Mouse (Mus musculus) embryonic facial prominence, embryonic 13.5 days (tissue): ENCODE results near the gene Pex11g. TPM values are rescaled to one million over a fixed set of nuclear protein-coding genes. Genes with fewer than 3 reads are reported as not detected.

Experiments
- ATAC-seq: fragments of 200-750 bp; cut with Nextera tagmentation; 2 replicates; pipeline ENCODE4 v1.8.0; 2017; ENCODE audit warnings: low read depth; ENCODE audit not compliant: insufficient number of reproducible peaks, insufficient read depth, low FRiP score, low TSS enrichment
- H3K27ac ChIP-seq: fragments of 300-500 bp; sonication (generic); 2 replicates; pipeline ENCODE4 v1.5.1; 2015; ENCODE audit warnings: moderate library complexity, mild to moderate bottlenecking, inconsistent platforms
- H3K27me3 ChIP-seq: fragments of 300-500 bp; sonication (generic); 2 replicates; pipeline ENCODE4 v1.6.1; 2015; ENCODE audit warnings: mild to moderate bottlenecking, inconsistent platforms
- H3K36me3 ChIP-seq: fragments of 300-500 bp; sonication (generic); 2 replicates; pipeline ENCODE4 v1.6.1; 2015; ENCODE audit warnings: mild to moderate bottlenecking, inconsistent platforms
- H3K4me1 ChIP-seq: fragments of 300-500 bp; sonication (generic); 2 replicates; pipeline ENCODE4 v1.6.1; 2015; ENCODE audit warnings: inconsistent platforms
- H3K4me2 ChIP-seq: fragments of 300-500 bp; sonication (generic); 2 replicates; pipeline ENCODE4 v1.6.1; 2015; ENCODE audit warnings: moderate library complexity, mild to moderate bottlenecking, inconsistent platforms
- H3K4me3 ChIP-seq: fragments of 300-500 bp; sonication (generic); 2 replicates; pipeline ENCODE4 v1.5.1; 2015; ENCODE audit warnings: mild to moderate bottlenecking, inconsistent platforms
- H3K9ac ChIP-seq: fragments of 300-500 bp; sonication (generic); 2 replicates; pipeline ENCODE4 v1.6.1; 2015; ENCODE audit warnings: mild to moderate bottlenecking, inconsistent platforms
- H3K9me3 ChIP-seq: fragments of 300-500 bp; sonication (generic); 2 replicates; pipeline ENCODE4 v1.6.1; 2016; ENCODE audit warnings: inconsistent platforms
- WGBS: fragments of 180-500 bp; shearing (Covaris S2); methylation state at CpG from one replicate; pipeline ENCODE4 v1.1.7; 2015; ENCODE audit warnings: mixed read lengths; 5-methylcytosine and 5-hydroxymethylcytosine counted together
- polyA plus RNA-seq: library from polyadenylated mRNA; unstranded; fragments of >200 nt; fragmentation: Nextera tagmentation; extraction: Ambion mirVana; gene quantifications from 2 replicates; pipeline ENCODE4 v1.2.1, GENCODE M21; 2015

Gene Pex11g
- polyA plus RNA-seq, 1 experiment from 2014 or later = 5.2 TPM

DNA sequence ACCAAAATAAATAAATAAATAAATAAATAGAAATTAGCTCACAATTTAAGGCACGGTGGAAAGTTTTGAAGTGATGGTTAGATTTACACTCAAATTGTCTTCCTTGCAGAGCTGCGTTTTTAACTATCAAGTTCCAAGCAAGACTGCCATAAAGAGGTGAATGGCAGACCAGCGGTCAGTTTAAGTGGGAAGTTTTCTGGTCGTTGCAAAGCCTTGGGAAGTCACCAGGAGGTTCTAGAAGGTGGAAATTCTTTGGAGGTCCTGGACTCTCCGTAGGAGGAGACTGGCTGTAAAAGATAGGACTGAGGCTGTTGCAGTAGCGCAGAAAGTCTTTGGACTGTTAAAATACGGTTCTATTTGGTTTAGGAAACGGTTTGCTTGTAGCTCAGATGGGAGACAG, 32.3 kb upstream of the Pex11g start:
- ATAC-seq = 0 out of 2 replicates have a peak, but pooled peaks have one; percentile 21
- H3K4me2 ChIP-seq = peak overlapping the region; percentile 88
- peaks cover 18% of the 10 kb centered on the region for H3K9me3 ChIP-seq
- peak overlapping the region; percentile 88 for H3K9ac ChIP-seq
- 8% methylated on average over 8 of the region's 8 CpGs for WGBS
- peaks cover 38% of the 10 kb centered on the region for H3K36me3 ChIP-seq
- H3K27me3 ChIP-seq = no peaks in the 10 kb centered on the region
- peaks cover 28% of the 10 kb centered on the region for H3K4me1 ChIP-seq
- H3K4me3 ChIP-seq = peak overlapping the region; percentile 79
- peak overlapping the region; percentile 92 for H3K27ac ChIP-seq

DNA sequence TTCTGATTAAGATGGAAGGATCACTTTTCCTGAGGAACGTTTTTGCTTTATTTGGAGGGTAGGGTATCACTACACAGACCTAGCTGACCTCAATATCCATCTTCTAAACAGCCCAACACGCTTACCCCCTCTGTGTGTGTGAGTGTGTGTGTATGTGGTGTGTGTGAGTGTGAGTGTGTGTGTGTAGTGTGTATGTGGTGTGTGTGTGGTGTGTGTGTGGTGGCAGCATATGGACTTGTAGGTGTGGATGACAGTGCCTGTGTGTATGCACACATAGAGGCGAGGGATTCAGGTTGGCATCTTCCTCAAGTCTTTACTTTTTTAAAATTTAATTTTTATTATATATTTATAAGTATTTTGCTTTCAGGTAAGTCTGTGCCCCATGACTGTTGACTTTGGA, 31.1 kb upstream of the Pex11g start:
- Histone ChIP-seq H3K9me3 (peaks cover 24% of the 10 kb centered on the region), H3K27ac (no peak overlapping the region), H3K9ac (no peak overlapping the region), H3K4me1 (peaks cover 37% of the 10 kb centered on the region), H3K4me2 (no peak overlapping the region), H3K4me3 (no peak overlapping the region), H3K27me3 (no peaks in the 10 kb centered on the region), H3K36me3 (peaks cover 39% of the 10 kb centered on the region)
- WGBS = 89% methylated on average over 3 of the region's 3 CpGs
- ATAC-seq = no peak

DNA sequence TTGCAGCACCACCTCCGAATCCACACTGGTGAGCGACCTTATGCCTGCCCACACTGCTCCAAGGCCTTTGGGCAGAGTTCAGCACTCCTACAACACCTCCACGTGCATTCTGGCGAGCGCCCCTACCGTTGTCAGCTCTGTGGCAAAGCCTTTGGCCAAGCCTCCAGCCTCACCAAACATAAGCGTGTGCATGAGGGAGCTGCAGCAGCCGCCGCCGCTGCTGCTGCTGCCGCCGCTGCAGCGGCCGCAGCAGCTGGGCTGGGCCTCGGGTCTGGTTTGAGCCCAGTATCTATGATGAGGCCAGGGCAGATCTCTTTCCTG, 28.9 kb upstream of the Pex11g start:
- no peak overlapping the region for H3K9ac ChIP-seq
- no peak for ATAC-seq
- H3K9me3 ChIP-seq = peaks cover 24% of the 10 kb centered on the region
- H3K27me3 ChIP-seq = no peaks in the 10 kb centered on the region
- H3K4me1 ChIP-seq = peaks cover 27% of the 10 kb centered on the region
- no peak overlapping the region for H3K27ac ChIP-seq
- no peak overlapping the region for H3K4me2 ChIP-seq
- 96% methylated on average over 15 of the region's 15 CpGs for WGBS
- no peak overlapping the region for H3K4me3 ChIP-seq
- peaks cover 39% of the 10 kb centered on the region for H3K36me3 ChIP-seq

DNA sequence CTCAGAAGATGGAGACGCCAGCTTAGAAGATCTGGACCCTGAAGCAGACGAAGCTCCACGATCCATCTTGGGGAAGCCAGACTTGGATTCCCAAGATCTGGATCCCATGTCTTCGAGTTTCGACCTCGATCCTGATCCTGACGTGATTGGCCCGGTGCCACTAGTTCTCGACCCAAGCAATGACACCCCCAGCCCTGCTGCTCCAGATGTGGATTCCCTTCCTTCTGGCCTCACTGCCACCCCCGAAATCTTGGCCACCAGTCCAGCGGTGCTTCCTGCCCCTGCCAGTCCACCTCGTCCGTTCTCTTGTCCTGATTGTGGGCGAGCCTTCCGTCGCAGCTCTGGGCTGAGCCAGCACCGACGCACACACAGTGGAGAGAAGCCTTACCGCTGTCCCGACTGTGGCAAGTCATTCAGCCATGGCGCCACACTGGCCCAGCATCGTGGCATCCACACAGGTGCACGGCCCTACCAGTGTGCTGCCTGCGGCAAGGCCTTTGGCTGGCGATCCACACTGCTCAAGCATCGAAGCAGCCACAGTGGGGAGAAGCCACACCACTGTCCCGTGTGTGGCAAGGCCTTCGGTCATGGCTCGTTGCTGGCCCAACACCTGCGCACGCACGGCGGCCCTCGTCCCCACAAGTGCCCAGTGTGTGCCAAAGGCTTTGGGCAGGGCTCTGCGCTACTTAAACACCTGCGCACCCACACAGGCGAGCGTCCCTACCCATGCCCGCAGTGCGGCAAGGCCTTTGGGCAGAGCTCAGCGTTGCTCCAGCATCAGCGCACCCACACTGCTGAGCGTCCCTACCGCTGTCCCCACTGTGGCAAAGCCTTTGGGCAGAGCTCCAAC, 28.3 kb upstream of the Pex11g start:
- no peak overlapping the region for H3K4me2 ChIP-seq
- WGBS = 96% methylated on average over 44 of the region's 44 CpGs
- no peak for ATAC-seq
- peaks cover 39% of the 10 kb centered on the region for H3K36me3 ChIP-seq
- no peak overlapping the region for H3K4me3 ChIP-seq
- H3K9ac ChIP-seq = no peak overlapping the region
- peaks cover 21% of the 10 kb centered on the region for H3K4me1 ChIP-seq
- peaks cover 24% of the 10 kb centered on the region for H3K9me3 ChIP-seq
- H3K27ac ChIP-seq = no peak overlapping the region
- no peaks in the 10 kb centered on the region for H3K27me3 ChIP-seq

DNA sequence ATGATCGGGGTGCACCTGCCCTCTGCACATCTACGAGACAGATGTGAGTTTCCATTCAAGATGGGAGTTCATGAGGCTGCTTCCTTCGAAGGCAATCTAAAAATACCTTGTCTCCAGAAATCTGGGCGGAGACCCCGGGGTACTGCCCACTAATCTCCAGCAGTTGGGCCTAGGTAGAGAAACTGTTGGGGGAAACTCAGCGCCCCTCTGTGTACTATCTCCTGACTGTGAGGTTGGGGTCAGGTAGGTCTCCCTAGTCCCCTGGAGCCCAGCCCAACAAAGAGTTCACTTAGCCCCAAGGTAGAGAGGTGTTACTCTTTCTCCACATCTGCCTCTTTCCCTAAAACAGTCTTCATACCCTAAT, 26.3 kb upstream of the Pex11g start:
- peak overlapping the region; percentile 86 for H3K4me3 ChIP-seq
- H3K27ac ChIP-seq = peak overlapping the region; percentile 94
- H3K27me3 ChIP-seq = no peaks in the 10 kb centered on the region
- ATAC-seq = no peak
- H3K36me3 ChIP-seq = peaks cover 37% of the 10 kb centered on the region
- peak overlapping the region; percentile 99 for H3K9ac ChIP-seq
- H3K9me3 ChIP-seq = peaks cover 24% of the 10 kb centered on the region
- 36% methylated on average over 6 of the region's 6 CpGs for WGBS
- peaks cover 14% of the 10 kb centered on the region for H3K4me1 ChIP-seq
- H3K4me2 ChIP-seq = peak overlapping the region; percentile 72

DNA sequence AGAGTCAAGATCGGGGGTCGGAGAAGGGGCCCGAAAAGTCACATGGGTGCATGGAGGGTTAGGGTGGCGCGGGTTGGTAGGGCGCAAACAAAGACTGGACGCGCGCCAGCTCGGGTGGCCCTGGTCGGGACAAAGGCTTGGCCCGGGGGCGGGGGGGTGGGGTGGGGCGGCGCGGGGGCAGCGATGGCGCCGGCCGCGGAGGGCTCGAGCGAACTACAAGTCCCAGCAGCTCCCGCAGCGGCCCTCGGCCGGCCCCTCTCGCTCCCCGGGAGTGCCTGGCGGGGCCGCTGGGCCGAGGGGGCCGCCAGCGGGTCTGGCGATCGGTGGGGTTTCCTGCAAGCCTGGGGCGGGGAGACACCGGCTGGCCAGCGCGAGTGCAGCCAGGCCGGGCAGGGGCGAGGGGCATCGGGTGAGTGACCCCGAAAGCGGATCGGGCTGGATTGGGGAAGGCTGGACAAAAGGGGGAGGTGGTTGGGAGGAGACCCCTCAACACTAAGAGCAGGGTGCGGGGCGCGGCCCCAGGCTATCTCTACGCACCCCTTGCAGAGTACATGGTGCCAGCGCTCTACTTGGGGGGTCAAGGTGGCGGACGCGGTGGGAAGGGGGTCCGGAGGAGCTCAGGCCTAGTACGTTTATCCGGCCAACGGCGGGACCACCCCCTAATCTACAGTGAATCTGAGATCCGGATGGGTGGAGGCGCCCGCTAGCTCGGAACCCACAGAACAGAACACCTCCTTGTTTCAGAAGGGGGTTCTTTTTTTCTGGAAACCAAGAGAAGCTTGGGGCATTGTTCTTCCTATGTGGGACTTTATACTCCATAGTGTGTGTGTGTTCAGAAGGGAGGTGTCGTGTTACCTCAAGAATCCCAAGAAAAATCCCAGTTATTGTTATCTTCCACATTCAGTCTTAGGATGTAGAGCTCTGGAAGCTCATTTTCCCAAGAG, 25.7 kb upstream of the Pex11g start, which contains the start of gene Zfp358:
Zfp358 (plus strand) TSS at position 238 of the 944 bp plus-strand sequence.
- 1% methylated on average over 64 of the region's 64 CpGs for WGBS
- ATAC-seq = peak; percentile 85
- H3K36me3 ChIP-seq = peaks cover 37% of the 10 kb centered on the region
- peaks cover 24% of the 10 kb centered on the region for H3K9me3 ChIP-seq
- H3K4me1 ChIP-seq = peaks cover 14% of the 10 kb centered on the region
- H3K9ac ChIP-seq = peak within 1 kb of the TSS; percentile 99
- no peaks in the 10 kb centered on the region for H3K27me3 ChIP-seq
- H3K4me3 ChIP-seq = peak within 1 kb of the TSS; percentile 86
- peak within 1 kb of the TSS; percentile 72 for H3K4me2 ChIP-seq
- peak within 1 kb of the TSS; percentile 94 for H3K27ac ChIP-seq

DNA sequence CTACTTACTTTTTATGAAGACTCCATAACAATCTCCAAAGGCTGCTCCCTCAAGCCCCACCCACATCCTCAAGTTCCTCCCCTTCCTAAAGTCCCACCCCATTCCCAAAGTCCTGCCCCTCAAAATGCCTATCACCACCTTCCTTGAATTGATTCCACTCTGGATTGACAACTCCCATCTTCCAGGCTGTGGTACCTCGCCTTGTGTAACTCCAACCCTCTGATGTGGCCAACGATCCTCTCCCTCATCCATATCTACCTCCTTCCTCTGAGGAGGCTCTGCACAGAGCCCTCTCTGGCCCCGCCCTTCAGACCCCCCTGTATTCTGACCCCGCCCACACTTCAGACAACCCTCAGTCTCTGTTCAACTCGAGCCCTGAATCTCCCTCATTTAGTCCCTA, 17.7 kb upstream of the Pex11g start:
- Histone ChIP-seq H3K4me3 (no peak overlapping the region), H3K27ac (no peak overlapping the region), H3K9ac (no peak overlapping the region), H3K4me1 (peaks cover 3% of the 10 kb centered on the region; the same call in 1 of the 2 replicates), H3K36me3 (no peaks in the 10 kb centered on the region), H3K27me3 (no peaks in the 10 kb centered on the region), H3K4me2 (no peak overlapping the region), H3K9me3 (no peaks in the 10 kb centered on the region)
- 19% methylated on average over 5 of the region's 5 CpGs for WGBS
- ATAC-seq = no peak

DNA sequence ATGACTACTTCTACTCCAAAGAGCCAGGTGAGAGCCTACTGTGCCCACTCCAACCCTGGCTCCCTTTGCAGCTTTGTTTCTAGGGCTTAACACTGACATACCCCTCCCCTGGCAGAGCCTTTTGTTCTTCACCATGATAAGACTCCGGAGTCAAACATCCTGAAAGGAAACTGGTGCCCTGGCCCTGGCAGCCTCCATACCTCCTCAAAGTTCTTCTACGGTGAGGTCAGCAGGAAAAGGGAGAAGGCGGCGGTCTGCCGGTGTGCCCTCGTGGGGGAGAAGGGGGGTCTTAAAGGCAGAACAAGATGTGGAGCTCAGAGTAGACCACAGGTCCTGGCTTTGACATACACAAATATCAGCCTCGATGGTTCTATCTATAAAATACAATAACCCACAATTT, 16.1 kb upstream of the Pex11g start:
- Histone ChIP-seq H3K36me3 (no peaks in the 10 kb centered on the region), H3K9me3 (no peaks in the 10 kb centered on the region), H3K27ac (no peak overlapping the region), H3K27me3 (no peaks in the 10 kb centered on the region), H3K4me1 (peaks cover 3% of the 10 kb centered on the region; the same call in 1 of the 2 replicates), H3K9ac (no peak overlapping the region), H3K4me2 (no peak overlapping the region), H3K4me3 (no peak overlapping the region)
- WGBS = 86% methylated on average over 7 of the region's 7 CpGs
- no peak for ATAC-seq

DNA sequence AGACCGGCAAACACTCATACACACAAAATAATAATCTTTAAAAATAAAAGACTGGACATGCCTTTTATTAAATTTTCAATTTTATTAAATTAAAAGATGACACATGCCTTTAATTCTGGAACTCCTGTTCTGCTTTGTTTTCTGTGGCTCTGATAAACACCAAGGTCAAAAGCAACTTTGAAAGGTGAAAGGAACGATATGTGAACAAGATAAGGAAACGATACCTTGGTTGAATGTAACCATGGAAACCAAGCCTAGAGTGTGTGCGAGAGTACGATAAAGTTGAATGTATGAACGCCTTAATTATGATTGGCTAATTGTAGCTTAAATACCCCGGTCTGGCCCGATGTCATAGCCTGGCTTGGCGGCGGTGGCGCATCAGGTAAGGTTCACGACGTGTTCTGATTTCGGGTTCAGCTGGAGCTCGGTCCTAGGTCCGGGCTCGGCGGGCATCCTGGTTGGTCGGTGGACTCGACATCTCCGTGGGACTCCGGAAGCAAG, 14.8 kb upstream of the Pex11g start:
- Histone ChIP-seq H3K36me3 (no peaks in the 10 kb centered on the region), H3K4me2 (no peak overlapping the region), H3K4me3 (no peak overlapping the region), H3K27me3 (no peaks in the 10 kb centered on the region), H3K27ac (no peak overlapping the region), H3K4me1 (peaks cover 3% of the 10 kb centered on the region; the same call in 1 of the 2 replicates), H3K9me3 (no peaks in the 10 kb centered on the region), H3K9ac (no peak overlapping the region)
- ATAC-seq = no peak
- WGBS = 88% methylated on average over 22 of the region's 22 CpGs

DNA sequence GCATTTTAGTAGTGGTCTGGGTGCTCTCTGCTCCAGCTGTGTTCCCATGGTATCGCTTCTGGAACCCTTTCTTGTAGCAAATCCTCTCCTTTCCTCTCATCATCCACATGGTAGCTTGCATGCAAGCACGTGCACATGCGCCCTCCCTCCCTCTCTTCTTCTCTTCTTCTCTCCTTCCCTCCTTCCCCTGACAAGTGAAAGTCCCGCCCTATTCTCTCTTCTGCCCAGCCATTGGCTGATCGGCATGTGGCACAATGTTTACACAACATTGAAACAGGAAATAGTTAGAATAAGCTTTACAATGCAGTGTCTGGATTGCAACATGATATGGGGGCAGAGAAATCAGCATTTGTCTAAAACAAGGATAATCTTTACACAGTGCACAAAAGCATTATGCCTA, 14.1 kb upstream of the Pex11g start:
- H3K9me3 ChIP-seq = no peaks in the 10 kb centered on the region
- H3K4me3 ChIP-seq = no peak overlapping the region
- no peak overlapping the region for H3K27ac ChIP-seq
- no peak for ATAC-seq
- WGBS = 62% methylated on average over 5 of the region's 5 CpGs
- no peaks in the 10 kb centered on the region for H3K36me3 ChIP-seq
- H3K9ac ChIP-seq = no peak overlapping the region
- H3K4me1 ChIP-seq = peaks cover 3% of the 10 kb centered on the region; the same call in 1 of the 2 replicates
- no peak overlapping the region for H3K4me2 ChIP-seq
- H3K27me3 ChIP-seq = no peaks in the 10 kb centered on the region

DNA sequence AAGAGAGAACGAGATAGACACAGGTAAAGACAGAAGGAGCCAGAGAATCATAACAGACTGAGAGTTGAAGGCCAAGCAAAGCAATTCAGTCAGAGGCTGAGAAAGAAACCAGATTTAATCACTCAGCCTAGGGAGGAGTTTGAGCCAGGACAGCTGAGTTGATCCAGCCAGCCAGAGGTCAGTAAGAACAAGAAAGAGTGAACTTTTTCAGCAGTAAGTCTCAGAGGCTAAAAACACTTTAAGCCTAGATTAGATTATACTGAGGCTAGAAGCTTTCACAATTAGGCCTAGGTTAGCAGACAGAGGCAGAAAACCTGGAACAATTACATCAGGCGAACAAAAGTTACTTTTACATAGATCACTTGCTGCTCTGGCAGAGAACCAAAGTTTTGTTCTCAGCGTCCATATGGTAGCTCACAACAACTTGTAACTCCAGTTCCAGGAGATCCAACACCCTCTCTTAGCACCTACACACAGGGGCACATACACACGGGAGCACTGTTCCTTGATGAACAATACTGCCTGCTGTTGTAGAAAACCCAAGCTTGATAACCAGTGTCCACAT, 12.8 kb upstream of the Pex11g start:
- no peaks in the 10 kb centered on the region for H3K36me3 ChIP-seq
- no peak overlapping the region for H3K4me3 ChIP-seq
- no peak for ATAC-seq
- H3K9ac ChIP-seq = no peak overlapping the region
- peaks cover 11% of the 10 kb centered on the region for H3K27me3 ChIP-seq
- no peak overlapping the region for H3K4me2 ChIP-seq
- H3K9me3 ChIP-seq = no peaks in the 10 kb centered on the region
- H3K4me1 ChIP-seq = peaks cover 6% of the 10 kb centered on the region
- 71% methylated on average over 4 of the region's 4 CpGs for WGBS
- no peak overlapping the region for H3K27ac ChIP-seq
